Comparison of ENCODE assay signal across 8 mouse cellular contexts in the genomic region with DNA sequence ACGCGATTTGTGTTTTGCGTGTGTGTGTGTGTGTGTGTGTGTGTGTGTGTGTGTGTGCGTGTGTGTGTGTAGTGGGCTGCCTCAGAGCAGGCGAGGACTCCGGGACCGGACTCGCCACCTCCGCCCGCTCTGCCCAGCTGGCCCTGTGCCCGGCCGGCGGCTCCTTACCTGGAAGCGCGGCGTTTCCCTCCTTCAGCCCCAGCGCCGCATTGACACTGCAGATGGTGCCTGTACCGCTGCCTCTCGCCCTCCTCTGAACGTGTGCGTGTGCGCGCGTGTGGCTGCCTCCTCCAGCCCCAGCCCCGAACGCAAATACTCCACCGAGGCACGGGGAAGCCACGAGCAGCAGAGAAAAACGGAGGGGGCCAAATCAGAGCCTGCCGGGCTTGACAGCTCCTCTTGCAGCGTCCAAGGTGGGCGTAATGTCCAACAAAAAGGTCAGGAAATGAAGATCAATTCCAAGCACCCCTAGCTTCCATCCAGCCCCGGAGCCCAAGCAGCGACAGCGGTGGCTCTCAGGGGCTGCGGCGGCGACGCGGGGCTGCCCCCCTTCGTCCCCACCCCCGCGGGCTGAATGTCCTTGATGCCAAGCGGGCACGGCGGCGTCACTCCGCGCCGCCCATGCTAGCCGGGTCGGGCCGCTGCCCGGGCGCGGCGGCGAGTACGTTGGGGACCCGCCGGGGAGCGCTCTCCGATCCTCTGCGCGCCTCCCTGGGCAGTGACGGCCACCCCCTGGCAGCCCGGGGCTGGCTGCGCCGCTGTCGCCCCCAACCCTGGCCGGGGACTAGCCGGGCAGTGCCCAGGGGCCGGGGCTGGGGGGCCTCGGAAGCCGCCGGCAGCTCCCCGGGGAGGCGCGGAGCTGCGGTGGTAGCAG. TPM values are rescaled to one million over a fixed set of nuclear protein-coding genes. Genes with fewer than 3 reads are reported as not detected.
DNase-seq lines count a peak whose midpoint lies in the region; ATAC-seq and TF ChIP-seq lines count a peak whose summit lies in the region.

No protein-coding gene starts in this region.

- ATAC-seq in forebrain, embryonic 14.5 days = peak; percentile 61
- peak; percentile 63 for ATAC-seq in lung, embryonic 16.5 days (ENCODE audit: low read depth)
- ATAC-seq in granulocyte monocyte progenitor cell, adult 5-6 weeks (replicated peaks; ENCODE audit: poor library complexity, severe bottlenecking) = no peak

- H3K9me3 ChIP-seq in ES-E14 (ENCODE audit: control insufficient read depth, insufficient read depth, low read depth, low read length) = no peaks in the 10 kb centered on the region
- H3K9me3 ChIP-seq in forebrain, embryonic 14.5 days (replicated peaks; ENCODE audit: control insufficient read depth, low read length) = no peaks in the 10 kb centered on the region
- no peaks in the 10 kb centered on the region for H3K9me3 ChIP-seq in lung, embryonic 16.5 days (ENCODE audit: control insufficient read depth, low read length)

- 0 out of 2 replicates have a peak, but pooled peaks cover 8% of the 10 kb centered on the region for H3K27me3 ChIP-seq in forebrain, embryonic 14.5 days (replicated peaks; ENCODE audit: control insufficient read depth, insufficient read depth, low read length)
- H3K27me3 ChIP-seq in lung, embryonic 16.5 days (ENCODE audit: control insufficient read depth, insufficient read depth, low read depth, low read length) = peaks cover 61% of the 10 kb centered on the region

- H3K9ac ChIP-seq in ES-E14 (ENCODE audit: insufficient read depth, low read depth, low read length, poor library complexity, severe bottlenecking) = peak overlapping the region; percentile 51
- H3K9ac ChIP-seq in forebrain, embryonic 14.5 days (ENCODE audit: low read length) = peak overlapping the region; percentile 91
- H3K9ac ChIP-seq in lung, embryonic 16.5 days (ENCODE audit: low read length) = peak overlapping the region; percentile 76

- DNase-seq in ES-E14 (ENCODE audit: low read depth, low spot score) = no peak
- peak; percentile 77 for DNase-seq in brain, embryonic 14.5 days (ENCODE audit: low read depth)
- DNase-seq in forebrain, embryonic 14.5 days (ENCODE audit: low spot score) = peak; percentile 76
- DNase-seq in heart, postnatal 4 days = peak; percentile 64
- DNase-seq in layer of hippocampus, adult 9-11 months = peak; percentile 65
- peak; percentile 75 for DNase-seq in right cerebral cortex, postnatal 25 days

- peaks cover 0 to 2% of the 10 kb centered on the region in 2 experiments; a peak in 1 of 4 replicates for H3K4me1 ChIP-seq in ES-E14 (ENCODE audit: control insufficient read depth in 2 of 2, insufficient read depth in 2 of 2, low read length in 2 of 2, poor library complexity in 1 of 2)
- peaks cover 7% of the 10 kb centered on the region for H3K4me1 ChIP-seq in forebrain, embryonic 14.5 days (ENCODE audit: control insufficient read depth, insufficient read depth, low read length)
- peaks cover 4% of the 10 kb centered on the region for H3K4me1 ChIP-seq in lung, embryonic 16.5 days (replicated peaks; ENCODE audit: control insufficient read depth, insufficient read depth, low read length)

- peak overlapping the region; percentile 92 for H3K4me2 ChIP-seq in forebrain, embryonic 14.5 days (ENCODE audit: low read length)
- H3K4me2 ChIP-seq in lung, embryonic 16.5 days (ENCODE audit: low read depth, low read length) = peak overlapping the region; percentile 100

- TF ChIP-seq POLR2A in brain, embryonic 14.5 days (IDR thresholded peaks at IDR 0.05; ENCODE audit: borderline replicate concordance, extremely low read depth, insufficient read depth, insufficient read length, poor library complexity, severe bottlenecking) = no peak

- no peak for TF ChIP-seq CTCF in brain, embryonic 14.5 days (IDR thresholded peaks at IDR 0.05; ENCODE audit: borderline replicate concordance, extremely low read depth, insufficient read depth, insufficient read length)

- H3K27ac ChIP-seq in ES-E14 (ENCODE audit: insufficient read depth, low read depth, low read length, poor library complexity, severe bottlenecking) = no peak overlapping the region
- peak overlapping the region; percentile 92 for H3K27ac ChIP-seq in forebrain, embryonic 14.5 days (ENCODE audit: low read depth, low read length)
- peak overlapping the region; percentile 63 for H3K27ac ChIP-seq in lung, embryonic 16.5 days (ENCODE audit: low read length)

- in situ Hi-C loops in ES-E14 (cut with MboI; ENCODE audit: low sequenced_read_pairs in 2 of 2, unreplicated experiment in 2 of 2) = loop anchor here in 1 of 2 experiments (25.0 kb wide), 1 partner anchor 925 kb away; no protein-coding TSS in a partner anchor

- WGBS in forebrain, embryonic 14.5 days = 1% methylated on average over 46 of the region's 82 CpGs
- 1% methylated on average over 68 of the region's 82 CpGs for WGBS in lung, embryonic 16.5 days

- peak overlapping the region; percentile 53 to 67 for H3K4me3 ChIP-seq in ES-E14 (ENCODE audit: insufficient read depth in 1 of 2, low read depth in 1 of 2, low read length in 2 of 2, poor library complexity in 1 of 2, severe bottlenecking in 1 of 2)
- peak overlapping the region; percentile 83 for H3K4me3 ChIP-seq in forebrain, embryonic 14.5 days (ENCODE audit: low read depth, low read length)
- H3K4me3 ChIP-seq in lung, embryonic 16.5 days (ENCODE audit: low read length) = peak overlapping the region; percentile 72

- no peaks in the 10 kb centered on the region for H3K36me3 ChIP-seq in ES-E14 (ENCODE audit: control insufficient read depth, insufficient read depth, low read length, poor library complexity, severe bottlenecking)
- no peaks in the 10 kb centered on the region for H3K36me3 ChIP-seq in forebrain, embryonic 14.5 days (ENCODE audit: control insufficient read depth, insufficient read depth, low read length)
- H3K36me3 ChIP-seq in lung, embryonic 16.5 days (ENCODE audit: control insufficient read depth, insufficient read depth, low read length) = no peaks in the 10 kb centered on the region

TF ChIP-seq in ES-E14, 5 proteins besides CTCF, POLR2A, EP300 and RAD21:
- no peak for TF ChIP-seq CHD2 (IDR thresholded peaks at IDR 0.05; ENCODE audit: low read depth, low read length)
- no peak for TF ChIP-seq HCFC1 (IDR thresholded peaks at IDR 0.05; ENCODE audit: borderline replicate concordance, insufficient read depth, low read length)
- TF ChIP-seq ZC3H11A (IDR thresholded peaks at IDR 0.05; ENCODE audit: borderline replicate concordance, low read depth, low read length) = no peak
- TF ChIP-seq ZNF384 (IDR thresholded peaks at IDR 0.05; ENCODE audit: low read depth, low read length) = no peak
- TF ChIP-seq MAFK (IDR thresholded peaks at IDR 0.05; ENCODE audit: insufficient read depth, low read depth, low read length) = no peak

RNA-seq across cellular contexts. Expression of gene Plxna4, which starts 0.6 kb away (rescaled TPM):
- 0.98 and 1.3 TPM in 2 replicates for total RNA-seq in ES-E14 (2012; rRNA removed)
- polyA plus RNA-seq in brain, embryonic 14.5 days (2012; rRNA removed) = 14.3 and 24.6 TPM in 2 replicates
- polyA plus RNA-seq in forebrain, embryonic 14.5 days (2014; fragmentation: Nextera tagmentation; extraction: Ambion mirVana) = 19.9 and 24.0 TPM in 2 replicates
- total RNA-seq in heart, postnatal 4 days (2021) = 10 to 100 TPM; 34.3 TPM
- polyA plus RNA-seq in lung, embryonic 16.5 days (2015; fragmentation: Nextera tagmentation; extraction: Ambion mirVana) = 1.8 and 1.9 TPM in 2 replicates
- not detected in 2 replicates for total RNA-seq in granulocyte monocyte progenitor cell, adult 5-6 weeks (2014; fragmentation: Nextera tagmentation)
- not detected in 2 replicates for total RNA-seq in granulocyte monocyte progenitor cell, adult 5-6 weeks (2017)

Comparison
In these comparisons a context has a peak if more than half of its experiments do, and no peak if none do; other contexts are left out.
1. RNA of gene Plxna4, which starts 0.6 kb away (total RNA-seq): 34.3 TPM in heart, postnatal 4 days; 0.98 to 1.3 TPM in ES-E14 and not detected in granulocyte monocyte progenitor cell, adult 5-6 weeks; every median in the first group is over 10 times any median in the second.
2. Peak in every context shown above with its lines, with median percentiles within 50 percentile points of each other: H3K4me3 ChIP-seq and H3K9ac ChIP-seq.